Mouse (Mus musculus) stomach, embryonic 16.5 days (tissue): ENCODE measurements around the gene Vmn2r116. TPM values are rescaled to one million over a fixed set of nuclear protein-coding genes. Genes with fewer than 3 reads are reported as not detected.
"Not testable (repeated sequence)": the region's sequence is repeated elsewhere in the genome, so short reads cannot be mapped to it uniquely, and the experiment has no call there.

Experiments used
- ATAC-seq: fragments of 200-750 bp; cut with Nextera tagmentation; 2 replicates; pipeline ENCODE4 v1.8.0; 2017; ENCODE audit warnings: moderate number of reproducible peaks, moderate TSS enrichment; ENCODE audit not compliant: insufficient read depth, low FRiP score
- H3K27ac ChIP-seq: fragments of 300-500 bp; sonication (generic); 2 replicates; pipeline ENCODE4 v1.5.1; 2014; ENCODE audit warnings: low read length
- H3K27me3 ChIP-seq: fragments of 300-500 bp; sonication (generic); 2 replicates; pipeline ENCODE4 v1.6.1; 2014; ENCODE audit warnings: low read length, control low read depth, mixed read lengths; ENCODE audit not compliant: control insufficient read depth, insufficient read depth
- H3K36me3 ChIP-seq: fragments of 300-500 bp; sonication (generic); 2 replicates; pipeline ENCODE4 v1.6.1; 2014; ENCODE audit warnings: low read length; ENCODE audit not compliant: control insufficient read depth, insufficient read depth
- H3K4me1 ChIP-seq: fragments of 300-500 bp; sonication (generic); 2 replicates; pipeline ENCODE4 v1.6.1; 2014; ENCODE audit warnings: low read length, control low read depth, mixed read lengths; ENCODE audit not compliant: control insufficient read depth, insufficient read depth
- H3K4me2 ChIP-seq: fragments of 300-500 bp; sonication (generic); 2 replicates; pipeline ENCODE4 v1.6.1; 2014; ENCODE audit warnings: low read depth, low read length, mixed read lengths
- H3K4me3 ChIP-seq: fragments of 300-500 bp; sonication (generic); replicated peaks from 2 replicates; pipeline ENCODE4 v1.5.1; 2014; ENCODE audit warnings: mild to moderate bottlenecking, low read length
- H3K9ac ChIP-seq: fragments of 300-500 bp; sonication (generic); 2 replicates; pipeline ENCODE4 v1.6.1; 2014; ENCODE audit warnings: low read length
- H3K9me3 ChIP-seq: fragments of 300-500 bp; sonication (generic); replicated peaks from 2 replicates; pipeline ENCODE4 v1.6.1; 2016; ENCODE audit warnings: low read length, control low read depth; ENCODE audit not compliant: control insufficient read depth
- WGBS: fragments of 180-500 bp; shearing (Covaris S2); extraction: QIAGEN DNeasy Blood & Tissue Kit; methylation state at CpG from one replicate; pipeline ENCODE4 v1.1.7; 2014; 5-methylcytosine and 5-hydroxymethylcytosine counted together
- polyA plus RNA-seq: library from polyadenylated mRNA; unstranded; fragments of >200 nt; fragmentation: Nextera tagmentation; extraction: Ambion mirVana; gene quantifications from 2 replicates; pipeline ENCODE4 v1.2.1, GENCODE M21; 2015

The Vmn2r116 gene
- not detected in 2 replicates for polyA plus RNA-seq

- H3K9ac ChIP-seq, H3K4me3 ChIP-seq, H3K27ac ChIP-seq, H3K4me1 ChIP-seq, H3K4me2 ChIP-seq, ATAC-seq, H3K36me3 ChIP-seq, H3K9me3 ChIP-seq, H3K27me3 ChIP-seq: not testable (repeated sequence)
These were observed at the start of gene Vmn2r116 for GRCm38 (mm10) chr17:23384304-23384703. Gene Vmn2r116, plus strand, starts transcription at chr17:23384604.

DNA sequence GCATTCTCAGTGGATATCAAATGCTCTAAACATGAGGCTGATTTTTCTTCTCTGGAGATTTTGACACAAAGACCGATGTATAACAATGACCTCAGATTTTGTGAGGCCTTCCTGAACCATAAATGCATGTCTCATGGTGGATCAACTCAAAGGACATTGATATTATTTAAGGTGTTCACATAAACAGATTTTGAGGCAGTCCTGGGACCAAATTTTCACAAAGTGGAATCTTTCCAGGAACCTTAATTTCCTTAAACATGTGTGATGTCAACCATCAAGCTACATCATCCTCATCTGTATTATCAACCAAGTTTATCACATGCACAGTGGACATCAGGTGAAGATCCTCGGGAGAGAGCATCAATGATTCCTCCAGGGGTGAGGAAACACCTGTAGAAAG is 41.0 kb upstream of the Vmn2r116 start, which contains the start of gene Vmn2r115:
TSS of gene Vmn2r115 (plus strand) at position 301 of the 400 bp plus-strand sequence.
- not testable (repeated sequence) for H3K27ac ChIP-seq, H3K36me3 ChIP-seq, H3K27me3 ChIP-seq, H3K4me2 ChIP-seq, H3K9ac ChIP-seq, H3K9me3 ChIP-seq, H3K4me1 ChIP-seq, H3K4me3 ChIP-seq, ATAC-seq
- 62% methylated on average over 2 of the region's 2 CpGs for WGBS

DNA sequence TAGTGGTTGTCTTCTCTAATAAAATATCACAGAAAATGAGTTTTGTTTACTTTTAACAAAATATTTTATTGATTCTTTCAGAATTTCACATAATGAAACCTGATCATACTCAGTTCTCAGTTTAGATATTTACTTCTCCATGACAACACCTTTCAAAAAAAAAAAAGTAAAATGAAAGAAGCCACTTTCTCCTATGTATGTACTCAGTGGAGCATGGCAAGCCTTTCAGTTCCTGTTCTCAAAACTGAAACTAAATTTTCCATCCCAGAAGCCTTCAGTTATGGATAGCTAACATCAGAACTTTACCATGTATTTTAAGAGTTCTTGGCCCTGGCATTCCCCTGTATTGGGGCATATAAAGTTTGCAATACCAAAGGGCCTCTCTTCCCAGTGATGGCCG is 32.8 kb upstream of the Vmn2r116 start:
- H3K4me2 ChIP-seq: no peak overlapping the region
- WGBS: 55% methylated on average over 1 of the region's 1 CpGs
- no peaks in the 10 kb centered on the region for H3K36me3 ChIP-seq
- H3K9ac ChIP-seq: no peak overlapping the region
- H3K9me3 ChIP-seq: no peaks in the 10 kb centered on the region
- H3K27me3 ChIP-seq: no peaks in the 10 kb centered on the region
- no peak for ATAC-seq
- H3K27ac ChIP-seq: no peak overlapping the region
- H3K4me1 ChIP-seq: no peaks in the 10 kb centered on the region
- no peak overlapping the region for H3K4me3 ChIP-seq

DNA sequence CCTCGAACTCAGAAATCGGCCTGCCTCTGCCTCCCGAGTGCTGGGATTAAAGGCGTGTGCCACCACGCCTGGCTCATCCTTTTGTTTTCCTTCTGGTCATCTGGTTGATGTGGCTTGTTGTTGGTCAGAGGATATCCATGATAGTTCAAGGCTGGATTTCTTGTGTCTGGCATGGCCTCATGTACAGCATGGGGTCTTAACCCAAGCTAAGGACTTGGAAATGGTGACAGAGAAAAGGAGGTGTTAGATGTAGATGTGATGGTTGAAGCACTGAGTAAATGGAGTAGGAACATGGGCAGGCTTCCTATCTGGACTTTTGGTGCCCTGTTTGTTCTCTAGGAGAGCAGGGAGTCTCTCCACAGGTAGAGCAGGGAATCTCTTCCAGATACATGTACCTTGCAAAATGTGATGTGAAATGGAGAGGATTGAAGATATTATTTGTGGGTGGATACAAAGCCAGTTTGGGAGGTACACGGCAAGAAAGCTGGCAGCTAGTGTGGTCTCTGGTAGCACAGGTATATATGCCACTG is 48.8 kb downstream of the Vmn2r116 start:
- H3K36me3 ChIP-seq: no peaks in the 10 kb centered on the region
- H3K9ac ChIP-seq: no peak overlapping the region
- no peak for ATAC-seq
- H3K27me3 ChIP-seq: no peaks in the 10 kb centered on the region
- H3K4me2 ChIP-seq: no peak overlapping the region
- no peak overlapping the region for H3K27ac ChIP-seq
- no peak overlapping the region for H3K4me3 ChIP-seq
- H3K9me3 ChIP-seq: no peaks in the 10 kb centered on the region; the same call in 1 of the 2 replicates
- no peaks in the 10 kb centered on the region for H3K4me1 ChIP-seq
- WGBS: 80% methylated on average over 6 of the region's 6 CpGs

Other genes starting within 250 kb of the Vmn2r116 start
- 9.2 and 10.6 TPM in 2 replicates for gene Zfp40, start 191.4 kb upstream of the Vmn2r116 start, polyA plus RNA-seq
- gene Vmn2r114, start 72.1 kb upstream of the Vmn2r116 start, polyA plus RNA-seq: not detected in 2 replicates
- not detected in 2 replicates for gene Vmn2r115, start 40.9 kb upstream of the Vmn2r116 start, polyA plus RNA-seq
- gene Vmn2r117, start 95.1 kb downstream of the Vmn2r116 start, polyA plus RNA-seq: not detected in 2 replicates
- 15.1 and 17.2 TPM in 2 replicates for gene Zfp213, start 179.6 kb downstream of the Vmn2r116 start, polyA plus RNA-seq
- gene Zfp13, start 214.9 kb downstream of the Vmn2r116 start, polyA plus RNA-seq: 11.5 and 11.8 TPM in 2 replicates
- gene Zscan10, start 216.3 kb downstream of the Vmn2r116 start, polyA plus RNA-seq: 0.15 TPM in 1 of 2 replicates, not detected in the other